Mouse (Mus musculus) liver, embryonic 14.5 days (tissue): ENCODE data around the gene Rc3h1.
A peak's percentile ranks its signal among the peaks of the same experiment; 100 is the strongest.

Source experiments
- CTCF ChIP-seq: IDR thresholded peaks from 2 replicates; pipeline ENCODE4 v1.5.1; 2016; ENCODE audit warnings: antibody characterized with exemption, low read depth, control low read depth
- EP300 ChIP-seq: IDR thresholded peaks from 2 replicates; pipeline ENCODE4 v1.6.1; 2016; ENCODE audit warnings: antibody characterized with exemption, low read depth

DNA sequence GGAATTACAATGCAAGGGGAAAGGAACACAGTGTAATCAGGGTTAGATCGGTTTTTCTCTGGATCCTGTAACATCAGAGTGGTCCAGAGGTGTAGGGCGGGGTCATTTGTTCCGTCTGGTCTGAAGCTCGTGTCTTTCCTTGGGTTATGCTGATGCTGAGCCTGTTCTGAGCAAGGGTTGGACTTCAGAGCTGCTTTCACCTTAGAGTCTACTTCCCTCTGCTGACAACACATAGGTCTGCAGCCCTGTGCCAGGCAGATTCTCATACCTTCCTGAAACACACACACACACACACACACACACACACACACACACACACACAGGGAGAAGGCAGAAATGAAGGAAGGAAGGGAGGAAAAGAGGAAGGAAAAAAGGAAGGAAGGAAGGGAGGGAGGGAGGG lies 43.2 kb upstream of the Rc3h1 start:
- TF ChIP-seq CTCF (peak; percentile 59), EP300 (no peak)
